Mouse (Mus musculus): ENCODE results near the gene Wdr47.
A peak's percentile ranks its signal among the peaks of the same experiment; 100 is the strongest.
"Not testable (repeated sequence)": the region's sequence is repeated elsewhere in the genome, so short reads cannot be mapped to it uniquely, and the experiment has no call there.

Wdr47 gene

GRCm38 (mm10) chr3:108590786-108591529 is at the start of gene Wdr47:
TSS of gene Wdr47 (plus strand) at chr3:108591279.
- DNase-seq, result peak; percentile 96

GRCm38 (mm10) chr3:108542299-108542698 is 48.8 kb upstream of the Wdr47 start:
- DNase-seq, result no peak

GRCm38 (mm10) chr3:108554111-108554561 is 36.9 kb upstream of the Wdr47 start:
- DNase-seq, result no peak

DNA sequence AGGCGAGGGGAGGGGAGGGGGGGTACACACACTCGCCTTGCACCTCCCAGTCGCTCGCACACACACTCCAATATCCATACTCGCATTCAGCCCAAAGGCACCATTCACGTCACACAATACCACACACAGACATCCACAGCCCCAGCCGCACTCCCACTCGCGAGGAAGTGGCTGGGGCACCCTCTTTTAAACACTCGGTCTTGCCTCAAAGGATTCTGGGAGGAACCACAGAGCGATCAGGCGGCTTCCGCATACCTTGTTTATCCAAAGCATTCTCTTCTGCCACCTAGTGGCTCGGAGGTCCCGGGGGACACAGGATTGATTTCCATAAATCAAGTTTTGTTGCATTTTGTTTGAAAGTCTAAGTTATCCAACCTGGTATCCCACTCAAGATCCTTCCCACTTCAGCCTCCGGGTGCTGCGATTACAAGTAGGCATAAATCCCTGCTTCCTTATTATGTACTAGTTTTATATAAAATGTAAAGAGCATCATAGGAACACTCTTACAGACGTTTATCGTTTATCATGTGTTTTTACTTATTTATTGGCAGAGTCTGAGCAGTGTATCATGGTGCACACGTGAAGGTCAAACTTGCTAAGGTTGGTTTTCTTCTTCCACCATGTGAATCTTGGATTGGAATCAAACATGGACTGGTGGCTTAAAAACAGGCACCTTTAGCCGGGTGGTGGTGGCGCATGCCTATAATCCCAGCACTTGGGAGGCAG is 36.3 kb upstream of the Wdr47 start:
- peak; percentile 92 for DNase-seq

GRCm38 (mm10) chr3:108557888-108558287 is 33.2 kb upstream of the Wdr47 start:
- no peak for DNase-seq

DNA sequence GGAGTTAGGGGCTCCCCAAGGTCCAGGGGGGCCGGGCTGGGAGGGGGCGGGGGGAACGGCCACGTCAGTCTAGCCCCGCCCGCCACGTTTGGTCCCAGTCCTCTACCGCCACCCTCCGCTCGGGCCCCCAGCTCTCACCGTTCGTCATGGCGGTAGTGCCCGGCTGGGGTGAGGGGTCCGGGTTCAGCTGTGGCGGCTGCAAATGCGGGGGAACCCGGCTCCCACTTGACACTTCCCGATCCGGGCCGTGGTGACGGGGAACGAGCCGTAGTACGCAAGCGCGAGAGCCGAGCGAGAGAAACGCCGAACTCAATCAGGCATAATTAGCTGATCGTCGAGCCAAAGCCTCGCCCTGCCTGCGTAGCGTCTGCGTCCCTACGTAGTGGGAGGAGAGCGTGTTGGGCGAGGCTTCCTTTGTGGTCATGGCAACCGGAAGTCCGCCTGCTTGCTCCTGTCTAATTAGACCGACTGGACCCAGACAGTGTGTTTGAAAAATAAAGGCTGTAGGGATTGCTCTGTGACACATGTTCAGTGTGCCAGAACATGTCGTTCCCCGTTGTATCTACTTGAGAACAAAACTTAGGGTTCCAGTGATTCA is 28.8 kb upstream of the Wdr47 start, which contains the start of gene Tmem167b:
Gene Tmem167b, minus strand, starts transcription at position 334 of the 598 bp plus-strand sequence.
- DNase-seq, result peak; percentile 98

GRCm38 (mm10) chr3:108562777-108563271 is 28.3 kb upstream of the Wdr47 start:
- no peak for DNase-seq

- peak; percentile 69 for DNase-seq
Measured at GRCm38 (mm10) chr3:108563309-108563708, 27.8 kb upstream of the Wdr47 start.

DNA sequence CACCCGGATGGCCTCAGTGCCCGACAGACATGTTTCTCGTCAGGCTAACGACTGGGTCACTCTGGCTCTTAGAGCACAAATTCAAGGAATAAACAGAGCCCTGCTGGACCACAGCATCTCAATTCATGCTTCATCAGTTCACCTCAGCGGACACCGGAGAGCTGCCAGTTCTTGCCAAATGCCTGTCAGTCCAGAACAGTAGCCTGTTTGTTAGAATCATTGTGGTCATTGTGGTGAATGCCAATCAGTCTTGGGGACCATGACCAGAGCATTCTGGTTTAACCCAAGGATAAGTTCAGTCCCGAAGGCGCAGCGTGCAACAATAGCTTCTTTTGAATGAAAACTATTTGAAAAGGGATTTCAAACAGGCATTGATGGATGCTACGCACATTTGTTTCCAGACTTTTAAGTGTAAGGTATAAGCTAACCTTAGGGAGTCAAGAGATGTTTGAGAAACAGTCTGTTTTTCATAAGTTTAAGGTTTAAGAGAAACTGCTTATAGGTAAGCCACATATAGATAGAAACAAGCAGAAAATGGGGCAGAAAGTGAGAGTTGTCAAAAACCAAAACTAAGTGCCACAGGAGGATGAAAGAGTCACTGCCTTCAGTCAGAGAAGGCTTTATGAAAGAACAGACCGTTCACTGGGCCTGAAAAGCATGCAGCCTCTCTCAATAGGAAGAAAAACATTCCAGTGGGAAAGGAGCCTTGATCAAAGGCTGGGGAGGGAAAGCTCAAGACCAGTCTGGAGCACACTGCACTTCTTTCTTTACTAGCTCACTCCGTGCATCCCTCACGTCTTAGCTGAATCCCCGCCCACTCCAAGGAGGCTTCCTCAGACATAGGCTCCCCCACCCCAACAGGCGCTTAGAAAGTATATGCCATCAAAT is 22.8 kb upstream of the Wdr47 start:
- peak; percentile 17 for DNase-seq

DNA sequence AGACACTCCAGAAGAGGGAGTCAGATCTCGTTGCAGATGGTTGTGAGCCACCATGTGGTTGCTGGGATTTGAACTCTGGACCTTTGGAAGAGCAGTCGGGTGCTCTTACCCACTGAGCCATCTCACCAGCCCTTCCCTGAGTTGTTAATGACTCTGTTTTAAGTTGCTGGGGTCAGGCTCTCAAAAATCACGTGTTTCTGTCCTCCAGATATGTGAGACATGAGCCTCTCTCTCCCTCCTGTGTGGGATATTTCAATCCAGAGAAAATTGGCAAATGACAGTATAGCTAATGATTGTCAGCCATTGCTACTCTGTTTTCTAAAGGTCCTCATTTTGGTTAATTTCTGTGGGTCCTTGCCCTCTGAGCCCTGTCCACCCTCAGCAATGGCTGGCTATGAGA is 21.4 kb upstream of the Wdr47 start:
- DNase-seq, result not testable (repeated sequence)

GRCm38 (mm10) chr3:108570813-108571212 is 20.3 kb upstream of the Wdr47 start:
- DNase-seq, result peak; percentile 27

GRCm38 (mm10) chr3:108571443-108572294 is 19.4 kb upstream of the Wdr47 start, which contains the start of gene Taf13:
TSS of gene Taf13 (plus strand) at chr3:108571698.
- peak; percentile 96 for DNase-seq

- DNase-seq, result no peak
Measured at GRCm38 (mm10) chr3:108572309-108573010, 18.6 kb upstream of the Wdr47 start.

GRCm38 (mm10) chr3:108574018-108574417 is 17.1 kb upstream of the Wdr47 start:
- DNase-seq, result no peak

DNA sequence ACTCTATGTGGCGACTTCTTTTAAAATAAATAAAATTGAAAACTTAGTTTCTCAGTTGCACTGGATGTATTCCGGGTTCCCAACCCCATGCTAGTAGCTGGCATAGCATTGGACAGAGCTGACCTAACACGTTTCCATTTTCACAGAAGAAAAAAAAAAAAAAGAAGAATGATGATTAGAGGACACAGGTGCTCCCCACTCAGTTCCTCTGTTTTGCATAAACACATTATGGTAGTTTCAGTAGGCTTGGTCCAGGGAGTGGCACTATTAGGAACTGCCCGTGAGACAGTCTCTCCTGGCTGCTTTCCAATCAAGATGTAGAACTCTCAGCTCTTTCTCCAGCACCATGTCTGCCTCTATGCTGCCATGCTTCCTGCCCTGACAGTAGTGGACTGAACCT is 6.5 kb upstream of the Wdr47 start:
- DNase-seq, result no peak

- no peak for DNase-seq
Measured at GRCm38 (mm10) chr3:108588446-108588845, 2.6 kb upstream of the Wdr47 start.

- peak; percentile 41 for DNase-seq
Measured at GRCm38 (mm10) chr3:108591530-108592522, 747 bp downstream of the Wdr47 start.

DNA sequence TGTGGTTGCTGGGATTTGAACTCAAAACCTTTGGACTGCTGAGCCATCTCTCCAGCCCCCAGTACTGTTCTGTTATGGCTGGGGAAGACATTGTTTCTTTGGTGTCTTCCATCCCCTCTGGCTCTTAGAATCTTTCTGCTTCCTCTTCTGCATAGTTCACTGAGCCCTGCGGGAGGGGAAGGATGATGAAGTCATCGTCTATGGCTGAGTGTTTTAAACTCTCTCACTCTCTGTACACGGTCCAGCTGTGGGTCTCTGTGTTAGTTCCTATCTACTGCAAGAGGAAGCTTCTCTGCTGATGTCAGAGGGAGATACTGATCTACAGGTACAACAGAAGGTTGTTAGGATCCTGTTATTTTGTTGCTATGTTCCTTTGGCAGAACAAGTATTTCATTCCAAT is 17.8 kb downstream of the Wdr47 start:
- DNase-seq, result no peak

DNA sequence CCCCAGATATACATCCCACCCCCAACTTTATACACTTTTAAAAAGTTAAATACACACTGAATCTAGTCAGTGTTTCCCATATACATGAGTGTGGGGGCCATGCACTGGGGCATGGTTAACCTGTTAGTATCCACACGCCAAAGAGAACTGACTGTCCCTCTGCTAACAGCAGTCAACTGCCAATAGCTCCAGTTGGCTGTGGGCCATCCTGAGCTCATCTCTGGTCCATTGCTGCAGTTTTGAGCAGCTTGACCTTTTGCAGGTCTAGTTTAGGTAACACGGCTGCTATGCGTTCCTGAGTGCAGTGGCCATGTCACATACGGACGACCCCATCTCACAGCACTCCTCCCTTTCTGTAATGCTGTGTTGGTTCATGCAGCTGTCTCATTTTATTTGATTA is 43.7 kb downstream of the Wdr47 start:
- DNase-seq, result peak; percentile 13

Measured in cerebellum, adult 11-12 months (tissue).